Mouse (Mus musculus) thymus, postnatal 25 days (tissue): Measurements from ENCODE around the gene Crybb1.

ENCODE experiments used
- DNase-seq: peaks from one replicate; pipeline ENCODE4 v3.0.0; 2022

Gene Crybb1

GRCm38 (mm10) chr5:112316468-112316867 lies 60.9 kb downstream of the Crybb1 start:
- DNase-seq: no peak

GRCm38 (mm10) chr5:112317328-112317727 lies 61.7 kb downstream of the Crybb1 start:
- DNase-seq: no peak
